Mouse (Mus musculus): ENCODE data around the gene Espn. TPM values are rescaled to one million over a fixed set of nuclear protein-coding genes. Genes with fewer than 3 reads are reported as not detected.

Espn gene
- total and polyA plus RNA-seq, 3 experiments: 2.4 to 3.2 (median 2.5) TPM

- Histone ChIP-seq H3K4me3 (peak overlapping the region; percentile 66), H3K79me2 (replicated peaks; ENCODE audit: control insufficient read depth, insufficient read depth, low read length) (0 out of 2 replicates have a peak, but pooled peaks cover 1% of the 10 kb centered on the region), H3K4me1 (ENCODE audit: control insufficient read depth, insufficient read depth, low read length) (peaks cover 4% of the 10 kb centered on the region), H3K27me3 (ENCODE audit: control insufficient read depth, insufficient read depth, low read length) (no peaks in the 10 kb centered on the region), H3K27ac (peak overlapping the region; percentile 94), H3K36me3 (ENCODE audit: control insufficient read depth, insufficient read depth, low read length) (no peaks in the 10 kb centered on the region), H3K9ac (ENCODE audit: low read depth, low read length) (peak overlapping the region; percentile 93)
- 67% methylated on average over 6 of the region's 6 CpGs for WGBS
- TF ChIP-seq EP300 (IDR thresholded peaks at IDR 0.05; ENCODE audit: insufficient read depth, low read depth, low read length) (no peak), CTCF (IDR thresholded peaks at IDR 0.05) (no peak), POLR2A (IDR thresholded peaks at IDR 0.05; ENCODE audit: insufficient read depth, low read depth, low read length) (no peak)
- no peak for DNase-seq
- intact Hi-C loops (cut with DNase I): loop anchor here (10.0 kb wide), 1 partner anchor 318 kb away; no protein-coding TSS in a partner anchor
Observed at GRCm38 (mm10) chr4:152177174-152177536, 25.0 kb upstream of the Espn start.

GRCm38 (mm10) chr4:152176638-152177037 is 24.5 kb upstream of the Espn start:
- Histone ChIP-seq H3K27ac (peak overlapping the region; percentile 94), H3K9ac (ENCODE audit: low read depth, low read length) (no peak overlapping the region), H3K36me3 (ENCODE audit: control insufficient read depth, insufficient read depth, low read length) (no peaks in the 10 kb centered on the region), H3K4me1 (ENCODE audit: control insufficient read depth, insufficient read depth, low read length) (peaks cover 4% of the 10 kb centered on the region), H3K4me3 (no peak overlapping the region), H3K27me3 (ENCODE audit: control insufficient read depth, insufficient read depth, low read length) (no peaks in the 10 kb centered on the region), H3K79me2 (replicated peaks; ENCODE audit: control insufficient read depth, insufficient read depth, low read length) (0 out of 2 replicates have a peak, but pooled peaks cover 1% of the 10 kb centered on the region)
- intact Hi-C loops (cut with DNase I): loop anchor here (10.0 kb wide), 1 partner anchor 318 kb away; no protein-coding TSS in a partner anchor
- 71% methylated on average over 3 of the region's 3 CpGs for WGBS
- DNase-seq: no peak
- TF ChIP-seq EP300 (IDR thresholded peaks at IDR 0.05; ENCODE audit: insufficient read depth, low read depth, low read length) (no peak), POLR2A (IDR thresholded peaks at IDR 0.05; ENCODE audit: insufficient read depth, low read depth, low read length) (no peak), CTCF (IDR thresholded peaks at IDR 0.05) (no peak)

- H3K79me2 ChIP-seq (replicated peaks; ENCODE audit: control insufficient read depth, insufficient read depth, low read length): 0 out of 2 replicates have a peak, but pooled peaks cover 1% of the 10 kb centered on the region
- TF ChIP-seq CTCF (IDR thresholded peaks at IDR 0.05): no peak
- TF ChIP-seq EP300 (IDR thresholded peaks at IDR 0.05; ENCODE audit: insufficient read depth, low read depth, low read length): no peak
- TF ChIP-seq POLR2A (IDR thresholded peaks at IDR 0.05; ENCODE audit: insufficient read depth, low read depth, low read length): no peak
Observed at GRCm38 (mm10) chr4:152173956-152174355, 21.8 kb upstream of the Espn start.

GRCm38 (mm10) chr4:152173041-152173440 is 20.9 kb upstream of the Espn start:
- peak; percentile 81 to 86 for DNase-seq
- Histone ChIP-seq H3K36me3 (ENCODE audit: control insufficient read depth, insufficient read depth, low read length) (no peaks in the 10 kb centered on the region), H3K79me2 (replicated peaks; ENCODE audit: control insufficient read depth, insufficient read depth, low read length) (no peaks in the 10 kb centered on the region), H3K4me1 (ENCODE audit: control insufficient read depth, insufficient read depth, low read length) (no peaks in the 10 kb centered on the region), H3K4me3 (no peak overlapping the region), H3K27ac (no peak overlapping the region), H3K27me3 (ENCODE audit: control insufficient read depth, insufficient read depth, low read length) (no peaks in the 10 kb centered on the region), H3K9ac (ENCODE audit: low read depth, low read length) (no peak overlapping the region)
- intact Hi-C loops (cut with DNase I): loop anchor here (1.0 to 10.0 kb wide), 5 partner anchors 39 to 322 kb away; partner anchors contain the start of gene Rpl22
- TF ChIP-seq POLR2A (IDR thresholded peaks at IDR 0.05; ENCODE audit: insufficient read depth, low read depth, low read length): no peak
- peak; percentile 96 for TF ChIP-seq CTCF (IDR thresholded peaks at IDR 0.05)
- peak; percentile 94 for TF ChIP-seq EP300 (IDR thresholded peaks at IDR 0.05; ENCODE audit: insufficient read depth, low read depth, low read length)
- WGBS: 3% methylated on average over 5 of the region's 5 CpGs

More at GRCm38 (mm10) chr4:152173956-152174355, 21.8 kb upstream of the Espn start:
- Histone ChIP-seq H3K27ac (no peak overlapping the region), H3K4me3 (no peak overlapping the region), H3K4me1 (ENCODE audit: control insufficient read depth, insufficient read depth, low read length) (peaks cover 1% of the 10 kb centered on the region; the same call in 1 of the 2 replicates), H3K27me3 (ENCODE audit: control insufficient read depth, insufficient read depth, low read length) (no peaks in the 10 kb centered on the region), H3K9ac (ENCODE audit: low read depth, low read length) (no peak overlapping the region), H3K36me3 (ENCODE audit: control insufficient read depth, insufficient read depth, low read length) (no peaks in the 10 kb centered on the region)
- DNase-seq: no peak
- WGBS: 86% methylated on average over 9 of the region's 9 CpGs
- intact Hi-C loops (cut with DNase I): loop anchor here (1.0 to 10.0 kb wide), 5 partner anchors 38 to 321 kb away; partner anchors contain the start of gene Rpl22

- DNase-seq: no peak
- intact Hi-C loops (cut with DNase I): loop anchor here (5.0 to 10.0 kb wide), 2 partner anchors 156 to 323 kb away; partner anchors contain the start of gene Rpl22
- H3K4me3 ChIP-seq: no peak overlapping the region
- H3K4me1 ChIP-seq (ENCODE audit: control insufficient read depth, insufficient read depth, low read length): no peaks in the 10 kb centered on the region
- H3K36me3 ChIP-seq (ENCODE audit: control insufficient read depth, insufficient read depth, low read length): no peaks in the 10 kb centered on the region
- H3K79me2 ChIP-seq (replicated peaks; ENCODE audit: control insufficient read depth, insufficient read depth, low read length): no peaks in the 10 kb centered on the region
- no peak overlapping the region for H3K27ac ChIP-seq
- no peaks in the 10 kb centered on the region for H3K27me3 ChIP-seq (ENCODE audit: control insufficient read depth, insufficient read depth, low read length)
- TF ChIP-seq POLR2A (IDR thresholded peaks at IDR 0.05; ENCODE audit: insufficient read depth, low read depth, low read length): no peak
- TF ChIP-seq EP300 (IDR thresholded peaks at IDR 0.05; ENCODE audit: insufficient read depth, low read depth, low read length): no peak
- TF ChIP-seq CTCF (IDR thresholded peaks at IDR 0.05): peak; percentile 25
- no peak overlapping the region for H3K9ac ChIP-seq (ENCODE audit: low read depth, low read length)
- WGBS: 77% methylated on average over 6 of the region's 6 CpGs
Observed at GRCm38 (mm10) chr4:152171543-152171942, 19.4 kb upstream of the Espn start.

- no peak for DNase-seq
- Histone ChIP-seq H3K4me3 (no peak overlapping the region), H3K79me2 (replicated peaks; ENCODE audit: control insufficient read depth, insufficient read depth, low read length) (no peaks in the 10 kb centered on the region), H3K27ac (no peak overlapping the region), H3K9ac (ENCODE audit: low read depth, low read length) (no peak overlapping the region), H3K4me1 (ENCODE audit: control insufficient read depth, insufficient read depth, low read length) (no peaks in the 10 kb centered on the region), H3K36me3 (ENCODE audit: control insufficient read depth, insufficient read depth, low read length) (no peaks in the 10 kb centered on the region), H3K27me3 (ENCODE audit: control insufficient read depth, insufficient read depth, low read length) (no peaks in the 10 kb centered on the region)
- 84% methylated on average over 10 of the region's 10 CpGs for WGBS
- intact Hi-C loops (cut with DNase I): loop anchor here (5.0 to 10.0 kb wide), 2 partner anchors 157 to 325 kb away; partner anchors contain the start of gene Rpl22
- TF ChIP-seq CTCF (IDR thresholded peaks at IDR 0.05) (no peak), EP300 (IDR thresholded peaks at IDR 0.05; ENCODE audit: insufficient read depth, low read depth, low read length) (no peak), POLR2A (IDR thresholded peaks at IDR 0.05; ENCODE audit: insufficient read depth, low read depth, low read length) (no peak)
Observed at GRCm38 (mm10) chr4:152170286-152170685, 18.1 kb upstream of the Espn start.

Data from heart, adult 2 months (tissue).